Mouse (Mus musculus): Measurements from ENCODE around the gene Fcrl5. TPM values are rescaled to one million over a fixed set of nuclear protein-coding genes. Genes with fewer than 3 reads are reported as not detected.

Fcrl5 gene
- polyA plus RNA-seq, 1 experiment, result not detected

DNA sequence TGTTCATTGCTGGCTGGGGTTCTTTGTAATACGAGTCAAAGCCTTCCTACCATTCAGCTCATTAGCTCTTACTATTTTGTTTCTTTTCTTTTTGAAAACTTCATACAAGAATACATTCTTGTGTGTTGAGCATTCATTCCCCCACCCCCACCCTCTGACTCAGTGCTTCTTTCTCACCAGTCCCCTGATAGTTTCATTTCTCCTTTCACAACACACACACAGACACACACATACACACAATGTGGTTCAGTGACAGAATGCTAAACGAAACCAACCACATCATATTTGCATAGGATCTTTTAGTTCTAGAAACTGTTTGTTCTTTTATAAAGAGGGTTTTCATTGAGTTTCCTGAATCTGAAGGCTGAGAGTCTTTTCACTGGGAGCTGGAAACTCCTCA lies 52.3 kb downstream of the Fcrl5 start:
- H3K36me3 ChIP-seq (ENCODE audit: control insufficient read depth), result no peaks in the 10 kb centered on the region
- no peaks in the 10 kb centered on the region for H3K27me3 ChIP-seq (ENCODE audit: control insufficient read depth)
- H3K4me3 ChIP-seq (replicated peaks), result no peak overlapping the region
- H3K4me1 ChIP-seq (ENCODE audit: control insufficient read depth), result no peaks in the 10 kb centered on the region
- H3K9me3 ChIP-seq (ENCODE audit: control insufficient read depth, low read length), result no peaks in the 10 kb centered on the region
- TF ChIP-seq GATA1 (IDR thresholded peaks at IDR 0.05; ENCODE audit: low read length) (no peak), TAL1 (IDR thresholded peaks at IDR 0.05; ENCODE audit: low read length) (no peak)

DNA sequence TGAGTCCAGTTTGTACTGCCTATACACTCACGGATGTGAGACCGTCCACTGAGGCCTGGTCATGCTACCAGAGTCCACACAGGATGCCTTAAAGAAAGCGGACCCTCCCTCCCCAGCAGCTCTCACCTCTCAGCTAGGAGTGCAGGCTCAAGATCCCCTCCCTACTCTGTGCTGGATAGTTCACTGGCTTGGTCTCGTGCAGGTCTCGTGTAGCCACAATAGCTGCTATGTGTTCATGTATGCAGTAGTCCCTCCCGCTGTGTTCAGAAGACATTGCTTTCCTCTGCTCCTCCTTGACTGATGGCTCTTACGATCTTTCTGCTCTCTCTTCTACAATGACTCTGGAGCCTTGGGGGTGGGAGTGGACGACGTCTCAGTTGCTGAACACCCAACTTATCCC lies 62.7 kb downstream of the Fcrl5 start:
- Histone ChIP-seq H3K36me3 (ENCODE audit: control insufficient read depth) (no peaks in the 10 kb centered on the region), H3K4me1 (ENCODE audit: control insufficient read depth) (no peaks in the 10 kb centered on the region), H3K27me3 (ENCODE audit: control insufficient read depth) (peaks cover 5% of the 10 kb centered on the region), H3K4me3 (replicated peaks) (no peak overlapping the region), H3K9me3 (ENCODE audit: control insufficient read depth, low read length) (no peaks in the 10 kb centered on the region)
- TF ChIP-seq TAL1 (IDR thresholded peaks at IDR 0.05; ENCODE audit: low read length) (no peak), GATA1 (IDR thresholded peaks at IDR 0.05; ENCODE audit: low read length) (no peak)

DNA sequence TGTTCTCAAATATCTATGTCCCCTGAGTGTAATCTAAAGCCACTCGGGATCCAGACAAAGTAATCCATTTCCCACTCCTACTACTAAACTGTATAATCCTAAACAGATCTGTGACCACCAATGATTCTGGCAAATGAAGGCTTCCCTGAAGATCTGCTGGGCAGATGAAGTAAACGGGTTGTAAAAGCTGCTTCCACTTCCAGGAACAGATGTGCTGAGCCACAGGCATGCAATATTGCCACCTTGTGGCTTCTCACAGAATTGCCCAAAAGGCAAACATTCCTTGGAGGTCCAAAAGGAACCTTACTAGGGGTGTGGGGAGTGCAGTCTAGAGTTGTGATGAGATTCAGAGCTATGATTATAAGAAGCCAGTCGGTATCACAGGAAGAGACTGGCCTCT lies 63.5 kb downstream of the Fcrl5 start:
- Histone ChIP-seq H3K36me3 (ENCODE audit: control insufficient read depth) (no peaks in the 10 kb centered on the region), H3K9me3 (ENCODE audit: control insufficient read depth, low read length) (no peaks in the 10 kb centered on the region), H3K4me3 (replicated peaks) (no peak overlapping the region), H3K27me3 (ENCODE audit: control insufficient read depth) (peaks cover 5% of the 10 kb centered on the region), H3K4me1 (ENCODE audit: control insufficient read depth) (no peaks in the 10 kb centered on the region)
- no peak for TF ChIP-seq GATA1 (IDR thresholded peaks at IDR 0.05; ENCODE audit: low read length)
- no peak for TF ChIP-seq TAL1 (IDR thresholded peaks at IDR 0.05; ENCODE audit: low read length)

DNA sequence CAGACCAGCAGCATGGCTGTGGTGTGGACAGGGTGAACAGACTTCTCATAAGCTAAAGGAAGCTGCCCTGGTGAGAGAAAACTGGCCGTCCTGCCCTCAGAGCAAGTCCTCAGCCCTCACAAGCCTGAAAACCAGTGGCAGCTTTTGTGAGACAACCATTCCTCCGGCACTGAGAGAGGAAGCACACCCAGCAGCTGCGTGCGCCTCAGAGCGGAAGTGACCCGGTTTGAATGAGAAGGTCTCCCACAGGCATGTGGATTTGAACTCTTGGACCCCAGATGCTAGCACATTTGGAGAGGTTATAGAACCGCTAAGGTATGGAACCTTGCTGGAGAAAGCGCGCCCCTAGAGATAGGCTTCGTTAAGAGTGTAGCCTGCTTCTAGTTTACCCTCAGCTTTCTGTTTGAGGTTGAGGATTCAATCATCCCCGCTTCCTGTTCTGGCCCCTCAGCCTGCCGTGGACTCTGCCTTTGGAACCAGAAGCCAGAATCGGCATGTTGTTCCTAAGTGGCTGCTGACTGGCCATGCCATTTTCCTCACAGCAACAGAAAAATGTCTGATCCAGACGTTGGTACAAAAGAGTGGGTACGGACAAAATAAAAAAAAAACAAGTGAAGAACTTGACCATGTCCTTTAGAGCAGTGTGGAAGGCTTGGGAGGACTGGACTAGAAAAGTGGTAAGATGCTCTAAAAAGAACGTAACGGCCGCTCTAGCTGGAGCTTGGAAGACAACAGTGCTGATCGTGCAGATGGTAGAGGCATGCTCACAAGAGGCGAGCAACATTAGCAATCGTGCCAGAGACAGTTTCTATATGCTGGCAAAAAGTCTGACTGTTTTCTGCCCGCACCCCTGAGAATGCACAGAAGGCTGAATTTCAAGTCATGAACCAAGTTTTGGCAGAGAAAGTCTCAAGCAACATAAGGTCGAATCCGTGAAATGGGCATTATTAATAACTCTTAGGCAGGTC lies 64.8 kb downstream of the Fcrl5 start:
- no peaks in the 10 kb centered on the region for H3K9me3 ChIP-seq (ENCODE audit: control insufficient read depth, low read length)
- peaks cover 5% of the 10 kb centered on the region for H3K27me3 ChIP-seq (ENCODE audit: control insufficient read depth)
- no peak overlapping the region for H3K4me3 ChIP-seq (replicated peaks)
- no peaks in the 10 kb centered on the region for H3K4me1 ChIP-seq (ENCODE audit: control insufficient read depth)
- TF ChIP-seq TAL1 (IDR thresholded peaks at IDR 0.05; ENCODE audit: low read length) (no peak), GATA1 (IDR thresholded peaks at IDR 0.05; ENCODE audit: low read length) (no peak)
- no peaks in the 10 kb centered on the region for H3K36me3 ChIP-seq (ENCODE audit: control insufficient read depth)

DNA sequence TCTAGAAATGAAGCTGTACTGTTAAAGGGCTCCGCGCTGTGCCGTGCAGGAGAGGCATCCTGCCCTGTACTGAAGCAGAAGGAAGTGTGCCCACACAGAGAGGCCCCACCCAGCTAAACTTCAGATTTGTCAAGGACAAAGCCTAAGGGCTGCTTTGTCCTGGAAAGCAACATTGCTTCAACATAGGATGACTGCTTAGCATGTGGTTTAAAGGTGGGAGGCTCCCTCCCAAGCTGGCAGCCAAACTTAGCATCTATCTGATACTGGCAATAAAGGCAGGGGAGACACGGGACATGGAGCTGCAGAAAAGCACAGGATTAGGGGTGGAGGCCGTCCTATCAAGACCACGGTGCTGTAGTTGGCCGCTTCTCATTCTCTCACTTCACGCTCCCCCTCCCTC lies 65.6 kb downstream of the Fcrl5 start:
- no peaks in the 10 kb centered on the region for H3K36me3 ChIP-seq (ENCODE audit: control insufficient read depth)
- H3K27me3 ChIP-seq (ENCODE audit: control insufficient read depth), result peaks cover 5% of the 10 kb centered on the region
- no peaks in the 10 kb centered on the region for H3K4me1 ChIP-seq (ENCODE audit: control insufficient read depth)
- H3K9me3 ChIP-seq (ENCODE audit: control insufficient read depth, low read length), result no peaks in the 10 kb centered on the region
- H3K4me3 ChIP-seq (replicated peaks), result no peak overlapping the region
- TF ChIP-seq GATA1 (IDR thresholded peaks at IDR 0.05; ENCODE audit: low read length) (no peak), TAL1 (IDR thresholded peaks at IDR 0.05; ENCODE audit: low read length) (no peak)

DNA sequence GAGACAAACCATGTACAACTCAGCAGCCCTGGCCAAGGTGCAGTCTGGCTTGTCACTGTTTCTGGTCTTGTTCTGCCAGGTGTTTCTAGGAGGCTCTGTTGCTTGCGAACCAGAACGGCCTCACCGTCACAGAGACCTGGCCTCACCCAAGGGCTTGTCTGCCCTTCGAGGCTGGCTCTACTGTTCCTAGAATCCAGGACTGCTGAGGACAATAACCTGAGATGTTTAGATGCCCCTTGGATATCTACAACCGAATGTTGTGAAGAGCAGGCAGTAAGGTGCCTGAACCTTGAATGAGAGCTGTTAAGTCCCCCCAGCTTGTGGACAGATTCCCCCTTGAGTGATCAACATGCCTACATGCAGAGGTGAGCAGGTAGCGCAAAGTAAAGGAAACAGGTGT lies 67.2 kb downstream of the Fcrl5 start:
- Histone ChIP-seq H3K27me3 (ENCODE audit: control insufficient read depth) (peaks cover 5% of the 10 kb centered on the region), H3K4me3 (replicated peaks) (no peak overlapping the region), H3K9me3 (ENCODE audit: control insufficient read depth, low read length) (no peaks in the 10 kb centered on the region), H3K36me3 (ENCODE audit: control insufficient read depth) (no peaks in the 10 kb centered on the region), H3K4me1 (ENCODE audit: control insufficient read depth) (no peaks in the 10 kb centered on the region)
- TF ChIP-seq GATA1 (IDR thresholded peaks at IDR 0.05; ENCODE audit: low read length), result no peak
- TF ChIP-seq TAL1 (IDR thresholded peaks at IDR 0.05; ENCODE audit: low read length), result no peak

DNA sequence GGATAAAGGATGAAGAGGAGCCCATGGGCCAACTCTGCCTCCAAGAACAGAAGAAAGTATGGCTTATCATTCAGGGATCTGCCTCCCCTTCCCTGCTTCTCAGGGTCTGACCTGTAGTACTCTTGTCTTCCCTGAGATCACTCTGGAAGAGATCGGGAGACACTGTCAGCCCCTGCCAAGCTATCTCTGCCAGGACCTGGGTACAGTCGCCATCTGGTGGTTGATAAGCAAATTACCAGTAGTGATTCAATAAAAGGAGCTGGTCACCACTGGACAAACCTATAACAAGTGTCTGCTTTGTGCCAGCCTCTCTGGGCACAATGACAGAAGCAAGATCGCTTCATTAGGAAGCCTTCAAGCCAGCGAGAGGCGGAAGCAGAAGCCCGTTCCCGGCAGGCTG lies 68.8 kb downstream of the Fcrl5 start:
- Histone ChIP-seq H3K4me3 (replicated peaks) (no peak overlapping the region), H3K36me3 (ENCODE audit: control insufficient read depth) (no peaks in the 10 kb centered on the region), H3K9me3 (ENCODE audit: control insufficient read depth, low read length) (no peaks in the 10 kb centered on the region), H3K4me1 (ENCODE audit: control insufficient read depth) (no peaks in the 10 kb centered on the region), H3K27me3 (ENCODE audit: control insufficient read depth) (peaks cover 5% of the 10 kb centered on the region)
- TF ChIP-seq TAL1 (IDR thresholded peaks at IDR 0.05; ENCODE audit: low read length), result no peak
- no peak for TF ChIP-seq GATA1 (IDR thresholded peaks at IDR 0.05; ENCODE audit: low read length)

DNA sequence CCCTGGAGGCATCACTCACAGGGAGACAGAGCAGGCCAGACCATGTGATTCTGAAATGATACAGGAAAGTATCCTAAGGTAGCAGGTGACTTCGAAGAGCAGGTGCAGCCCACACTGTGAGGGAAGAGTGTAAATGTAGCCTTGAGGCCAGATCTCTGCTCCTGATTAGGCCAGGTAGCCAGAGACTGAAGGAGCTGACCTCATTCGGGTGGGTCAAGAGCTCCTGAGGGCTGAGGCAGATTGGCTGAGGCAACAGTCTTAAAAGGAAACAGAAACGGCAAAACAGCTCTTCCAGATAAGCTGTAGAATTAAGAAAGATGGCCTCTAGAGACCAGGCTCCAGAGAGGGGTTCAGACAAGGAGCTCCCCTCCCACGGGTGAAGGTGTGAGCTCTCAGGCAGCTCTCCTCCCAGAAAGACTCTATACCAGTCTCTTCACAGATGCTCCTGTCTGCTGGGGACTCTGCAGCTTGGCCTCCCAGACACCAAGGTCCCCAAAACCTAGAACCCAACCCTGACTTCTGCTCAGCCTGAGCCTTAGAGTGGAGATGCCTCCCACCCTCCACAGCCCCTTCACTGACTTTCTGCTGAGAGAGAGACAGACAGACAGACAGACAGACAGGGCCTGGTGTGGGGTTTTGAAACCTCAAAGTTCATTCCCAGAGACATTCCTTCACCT lies 69.3 kb downstream of the Fcrl5 start:
- Histone ChIP-seq H3K4me3 (replicated peaks) (no peak overlapping the region), H3K4me1 (ENCODE audit: control insufficient read depth) (no peaks in the 10 kb centered on the region), H3K9me3 (ENCODE audit: control insufficient read depth, low read length) (no peaks in the 10 kb centered on the region), H3K27me3 (ENCODE audit: control insufficient read depth) (peaks cover 5% of the 10 kb centered on the region), H3K36me3 (ENCODE audit: control insufficient read depth) (no peaks in the 10 kb centered on the region)
- TF ChIP-seq GATA1 (IDR thresholded peaks at IDR 0.05; ENCODE audit: low read length) (no peak), TAL1 (IDR thresholded peaks at IDR 0.05; ENCODE audit: low read length) (no peak)

Measured in erythroblast, embryonic 14.5 days (primary cell).